Comparison of ENCODE assay signal across 12 mouse cellular contexts in genomic region chr11:50673525-50674250, GRCm38 (mm10).
DNase-seq lines count a peak whose midpoint lies in the region; ATAC-seq and TF ChIP-seq lines count a peak whose summit lies in the region.
"Had no signal": no experiment of that assay in that cellular context is flagged by ENCODE, and none has a peak within 500 bp of the region (broad histone marks: within the 10 kb centered on the region; RNA-seq: fewer than 3 reads in every experiment).

No protein-coding gene starts in this region.

- peaks cover 42% of the 10 kb centered on the region for H3K4me1 ChIP-seq in cerebellum, adult 2 months (ENCODE audit: control insufficient read depth, insufficient read depth, low read length)
- H3K4me1 ChIP-seq in intestine, postnatal 0 days (replicated peaks; ENCODE audit: control insufficient read depth, insufficient read depth, low read length), result no peaks in the 10 kb centered on the region
- no peaks in the 10 kb centered on the region for H3K4me1 ChIP-seq in intestine, embryonic 16.5 days (ENCODE audit: control insufficient read depth, insufficient read depth, low read length)
- peaks cover 3% of the 10 kb centered on the region for H3K4me1 ChIP-seq in testis, adult 2 months (ENCODE audit: control insufficient read depth, insufficient read depth, low read length)
- H3K4me1 ChIP-seq: midbrain, embryonic 12.5 days had no signal

- no peak for ATAC-seq in intestine, postnatal 0 days
- ATAC-seq in intestine, embryonic 16.5 days, result no peak

- H3K4me2 ChIP-seq in intestine, postnatal 0 days (replicated peaks; ENCODE audit: low read depth), result no peak overlapping the region
- no peak overlapping the region for H3K4me2 ChIP-seq in intestine, embryonic 16.5 days (ENCODE audit: low read depth, low read length)
- peak overlapping the region; percentile 66 for H3K4me2 ChIP-seq in myocyte (ENCODE audit: low read depth)
- H3K4me2 ChIP-seq: embryonic facial prominence, embryonic 13.5 days; kidney, embryonic 15.5 days; limb, embryonic 12.5 days; midbrain, embryonic 12.5 days had no signal

- H3K9me3 ChIP-seq in intestine, postnatal 0 days (ENCODE audit: control insufficient read depth), result no peaks in the 10 kb centered on the region
- H3K9me3 ChIP-seq in intestine, embryonic 16.5 days (ENCODE audit: control insufficient read depth, low read length), result no peaks in the 10 kb centered on the region
- H3K9me3 ChIP-seq: embryonic facial prominence, embryonic 13.5 days; kidney, embryonic 15.5 days; limb, embryonic 12.5 days; midbrain, embryonic 12.5 days had no signal

- TF ChIP-seq POLR2A in cerebellum, adult 2 months (IDR thresholded peaks at IDR 0.05; ENCODE audit: borderline replicate concordance, insufficient read depth, low read length), result no peak
- TF ChIP-seq POLR2A in testis, adult 2 months (IDR thresholded peaks at IDR 0.05; ENCODE audit: control insufficient read depth, low read depth, low read length), result no peak
- no peak for TF ChIP-seq POLR2A in myocyte (IDR thresholded peaks at IDR 0.05; ENCODE audit: insufficient read length, low read depth)

- peak; percentile 55; the same call in 1 of the 2 replicates for TF ChIP-seq CTCF in cerebellum, adult 2 months (IDR thresholded peaks at IDR 0.05; ENCODE audit: borderline replicate concordance, insufficient read depth, low read depth, low read length)
- TF ChIP-seq CTCF in intestine, postnatal 0 days (IDR thresholded peaks at IDR 0.05; ENCODE audit: low read depth), result peak; percentile 49
- TF ChIP-seq CTCF in testis, adult 2 months (IDR thresholded peaks at IDR 0.05; ENCODE audit: control insufficient read depth, insufficient read depth, insufficient replicate concordance, low read depth, low read length), result peak; percentile 54; the same call in 1 of the 2 replicates

- peak; percentile 36 to 44 for DNase-seq in cerebellum, adult 2 months
- no peak for DNase-seq in cerebellum, adult 11 months
- no peak for DNase-seq in testis, postnatal 14 days (ENCODE audit: low spot score)
- DNase-seq in left cerebral cortex, adult 18-20 months (ENCODE audit: low spot score in 2 of 2), result no peak

- no peaks in the 10 kb centered on the region for H3K36me3 ChIP-seq in intestine, postnatal 0 days (ENCODE audit: control insufficient read depth, insufficient read depth)
- no peaks in the 10 kb centered on the region for H3K36me3 ChIP-seq in intestine, embryonic 16.5 days (ENCODE audit: control insufficient read depth, insufficient read depth, low read length)
- no peaks in the 10 kb centered on the region for H3K36me3 ChIP-seq in testis, adult 2 months (ENCODE audit: control insufficient read depth, insufficient read depth, low read length)
- H3K36me3 ChIP-seq in myocyte (ENCODE audit: control insufficient read depth, insufficient read depth), result no peaks in the 10 kb centered on the region
- H3K36me3 ChIP-seq: embryonic facial prominence, embryonic 13.5 days; kidney, embryonic 15.5 days; limb, embryonic 12.5 days; midbrain, embryonic 12.5 days had no signal

- no peaks in the 10 kb centered on the region for H3K79me2 ChIP-seq in myocyte (ENCODE audit: control insufficient read depth, insufficient read depth)

- H3K27me3 ChIP-seq in cerebellum, adult 2 months (ENCODE audit: control insufficient read depth, insufficient read depth, low read length), result no peaks in the 10 kb centered on the region
- no peaks in the 10 kb centered on the region for H3K27me3 ChIP-seq in intestine, postnatal 0 days (replicated peaks; ENCODE audit: control insufficient read depth, insufficient read depth, low read length)
- no peaks in the 10 kb centered on the region for H3K27me3 ChIP-seq in intestine, embryonic 16.5 days (replicated peaks; ENCODE audit: control insufficient read depth, insufficient read depth, low read length)
- no peaks in the 10 kb centered on the region; the same call in 1 of the 2 replicates for H3K27me3 ChIP-seq in testis, adult 2 months (ENCODE audit: control insufficient read depth, insufficient read depth, low read length)
- H3K27me3 ChIP-seq in myocyte (ENCODE audit: control insufficient read depth, insufficient read depth, insufficient read length), result no peaks in the 10 kb centered on the region
- H3K27me3 ChIP-seq: embryonic facial prominence, embryonic 13.5 days; kidney, embryonic 15.5 days; limb, embryonic 12.5 days; midbrain, embryonic 12.5 days had no signal

- H3K27ac ChIP-seq in cerebellum, adult 2 months (ENCODE audit: insufficient read depth, low read length), result no peak overlapping the region
- H3K27ac ChIP-seq in intestine, postnatal 0 days (ENCODE audit: low read depth, low read length), result no peak overlapping the region
- no peak overlapping the region for H3K27ac ChIP-seq in intestine, embryonic 16.5 days (ENCODE audit: low read length)
- H3K27ac ChIP-seq in testis, adult 2 months (ENCODE audit: control insufficient read depth, insufficient read depth, low read depth, low read length), result no peak overlapping the region
- H3K27ac ChIP-seq: embryonic facial prominence, embryonic 13.5 days; kidney, embryonic 15.5 days; limb, embryonic 12.5 days; midbrain, embryonic 12.5 days had no signal

- 47% methylated on average over 7 of the region's 7 CpGs for WGBS in cerebellum, adult 2 months
- WGBS in intestine, postnatal 0 days, result 68% methylated on average over 6 of the region's 7 CpGs
- WGBS in intestine, embryonic 16.5 days, result 72% methylated on average over 7 of the region's 7 CpGs

- no peak overlapping the region for H3ac ChIP-seq in myocyte (ENCODE audit: control insufficient read depth, insufficient read length)

- no peak overlapping the region for H3K9ac ChIP-seq in intestine, postnatal 0 days (ENCODE audit: low read depth, low read length)
- no peak overlapping the region for H3K9ac ChIP-seq in intestine, embryonic 16.5 days (ENCODE audit: low read depth, low read length)
- H3K9ac ChIP-seq: embryonic facial prominence, embryonic 13.5 days; kidney, embryonic 15.5 days; limb, embryonic 12.5 days; midbrain, embryonic 12.5 days had no signal

- no peak overlapping the region for H3K4me3 ChIP-seq in cerebellum, adult 2 months (replicated peaks; ENCODE audit: insufficient read depth, low read depth, low read length)
- H3K4me3 ChIP-seq in intestine, postnatal 0 days (ENCODE audit: low read depth, low read length), result no peak overlapping the region
- no peak overlapping the region for H3K4me3 ChIP-seq in intestine, embryonic 16.5 days (ENCODE audit: low read length)
- no peak overlapping the region for H3K4me3 ChIP-seq in testis, adult 2 months (ENCODE audit: control insufficient read depth, low read depth, low read length)
- H3K4me3 ChIP-seq in myocyte, result no peak overlapping the region
- H3K4me3 ChIP-seq: embryonic facial prominence, embryonic 13.5 days; kidney, embryonic 15.5 days; limb, embryonic 12.5 days; midbrain, embryonic 12.5 days had no signal

TF ChIP-seq in myocyte, 11 proteins besides CTCF, POLR2A, EP300 and RAD21:
- TF ChIP-seq CEBPB (IDR thresholded peaks at IDR 0.05; ENCODE audit: insufficient read depth, poor library complexity, severe bottlenecking) (no peak), TCF3 (IDR thresholded peaks at IDR 0.05; ENCODE audit: insufficient read length, low read depth) (no peak), TCF12 (IDR thresholded peaks at IDR 0.05; ENCODE audit: insufficient read depth, poor library complexity, severe bottlenecking) (no peak), USF1 (IDR thresholded peaks at IDR 0.05; ENCODE audit: low read depth) (no peak), POLR2AphosphoS2 (IDR thresholded peaks at IDR 0.05; ENCODE audit: insufficient read length, low read depth) (no peak), MYOG (IDR thresholded peaks at IDR 0.05; ENCODE audit: control insufficient read depth in 1 of 3, insufficient read depth in 1 of 3, insufficient read length in 2 of 3, low read depth in 2 of 3) (no peak), MYOD1 (IDR thresholded peaks at IDR 0.05; ENCODE audit: control insufficient read depth in 1 of 3, insufficient read length in 2 of 3, low read depth in 2 of 3) (no peak), MAX (IDR thresholded peaks at IDR 0.05; ENCODE audit: low read depth) (no peak), SRF (IDR thresholded peaks at IDR 0.05; ENCODE audit: control insufficient read depth, insufficient read length, low read depth) (no peak), E2F4 (IDR thresholded peaks at IDR 0.05; ENCODE audit: insufficient read depth) (no peak), REST (IDR thresholded peaks at IDR 0.05; ENCODE audit: insufficient read depth, insufficient read length) (no peak)

Comparison
In these comparisons a context has a peak if more than half of its experiments do, and no peak if none do; other contexts are left out.
1. DNase-seq: peak in cerebellum, adult 2 months (2 of 2); none in cerebellum, adult 11 months (single experiment), testis, postnatal 14 days (single experiment) and left cerebral cortex, adult 18-20 months (0 of 2).
2. Peak in every context shown above with its lines, with median percentiles within 50 percentile points of each other: CTCF ChIP-seq.